Mouse (Mus musculus) NIH3T3 (cell line): ENCODE results near the gene Dsp.

Experiments used
- DNase-seq: peaks from one replicate; pipeline ENCODE4 v3.0.0-alpha.2; 2012; ENCODE audit warnings: low read depth

Gene Dsp

DNA sequence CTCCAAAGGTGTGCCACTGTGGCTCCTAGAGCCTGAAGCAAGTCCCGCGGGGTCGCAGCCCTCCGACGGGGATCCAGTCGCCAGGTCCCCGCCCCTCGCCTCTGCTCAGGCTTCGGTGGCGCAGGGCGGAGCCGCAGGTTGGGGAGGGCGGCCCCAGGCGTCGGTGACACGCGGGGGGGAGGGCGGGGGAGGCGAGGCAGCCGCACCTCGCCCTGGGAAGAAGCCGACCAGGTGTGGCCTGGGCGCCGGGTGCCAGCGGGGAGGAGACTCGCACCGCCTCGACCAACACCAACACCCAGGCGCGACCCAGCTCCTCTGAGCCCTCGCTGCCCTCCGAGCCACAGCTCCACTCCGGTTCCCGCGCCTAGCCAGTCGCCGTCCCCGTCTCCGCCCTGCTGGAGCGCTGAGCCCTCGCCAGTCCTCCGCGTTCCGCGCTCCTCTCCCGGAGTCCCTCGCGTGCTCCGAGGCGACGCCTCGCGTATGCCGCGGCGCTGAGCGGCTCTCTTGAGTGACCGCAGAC, at the start of gene Dsp:
Dsp (plus strand) TSS at position 226 of the 520 bp plus-strand sequence.
- DNase-seq, result no peak

DNA sequence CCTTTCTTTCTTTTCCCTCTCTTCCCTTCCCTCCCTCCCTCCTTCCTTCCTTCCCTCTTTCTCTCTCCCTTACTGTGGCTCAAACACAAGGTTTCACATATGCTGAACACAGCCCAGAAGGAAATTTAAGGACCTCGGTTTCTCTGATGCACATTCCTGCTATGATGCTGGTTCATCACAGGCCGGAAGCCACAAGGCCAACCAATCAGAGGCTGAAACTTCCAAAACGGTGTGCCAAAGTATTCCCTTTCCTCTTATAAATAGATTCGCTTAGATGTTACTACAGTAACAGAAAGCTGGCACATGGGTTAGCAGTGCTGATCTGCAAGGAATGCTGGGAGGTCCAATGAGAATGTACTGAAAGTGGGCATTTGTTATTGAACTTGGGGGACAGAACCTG, 47.7 kb upstream of the Dsp start:
- no peak for DNase-seq

DNA sequence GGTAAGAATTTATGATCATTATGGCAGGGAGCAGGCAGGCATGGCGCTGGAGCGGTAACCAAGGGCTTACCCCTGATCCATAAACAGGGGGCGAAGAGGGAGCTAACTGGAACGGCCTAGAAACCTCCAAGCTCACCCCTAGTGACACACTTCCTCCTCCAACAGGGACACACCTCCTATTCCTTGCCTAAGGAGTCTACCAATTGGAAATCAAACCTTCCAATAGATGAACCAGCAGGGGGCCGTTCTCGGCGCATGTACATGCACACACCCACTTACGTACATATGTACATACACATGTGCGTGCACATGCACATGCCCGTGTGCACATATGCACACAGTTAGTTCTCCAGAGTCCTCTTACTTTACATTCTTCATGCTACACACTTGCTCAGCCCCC, 46.6 kb upstream of the Dsp start:
- DNase-seq, result no peak

DNA sequence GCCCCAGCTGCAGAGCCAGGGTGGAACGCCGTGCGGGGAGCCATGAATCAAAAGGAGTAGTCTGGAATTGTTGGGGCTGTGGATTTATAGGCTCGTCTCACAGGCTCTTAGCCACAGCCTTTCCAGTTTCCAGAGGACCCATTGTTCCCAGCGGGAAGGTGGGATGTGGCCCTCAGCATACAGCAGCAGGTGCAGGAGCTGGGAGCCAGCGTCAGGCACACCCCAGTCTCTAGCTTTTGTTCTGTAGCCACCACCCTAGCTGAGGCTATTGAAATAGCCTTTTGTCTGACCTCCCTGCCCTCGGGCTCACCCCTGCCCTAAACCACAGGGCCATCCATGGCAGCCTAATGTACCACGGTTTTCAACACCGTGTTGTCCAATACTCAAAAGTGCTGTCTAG, 42.0 kb upstream of the Dsp start:
- DNase-seq, result no peak

DNA sequence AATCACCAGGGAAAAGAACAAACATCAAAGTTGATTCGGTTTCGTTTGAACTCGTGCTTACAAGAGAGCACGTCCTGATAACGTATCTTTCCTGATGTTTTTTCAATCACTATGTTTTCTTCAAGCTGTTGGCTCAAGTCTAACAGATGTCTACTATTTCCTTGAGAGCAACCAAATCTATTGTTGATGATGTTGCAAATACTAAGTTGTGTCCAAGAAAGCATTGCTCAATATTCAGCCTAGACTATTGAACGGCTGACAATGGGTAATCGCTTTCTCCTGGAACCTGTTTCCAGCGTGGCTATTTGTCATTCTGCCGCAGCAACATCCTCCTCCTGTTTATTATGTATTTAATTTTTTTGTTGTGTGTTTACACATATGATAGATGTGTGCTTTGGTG, 28.8 kb upstream of the Dsp start:
- DNase-seq, result no peak

DNA sequence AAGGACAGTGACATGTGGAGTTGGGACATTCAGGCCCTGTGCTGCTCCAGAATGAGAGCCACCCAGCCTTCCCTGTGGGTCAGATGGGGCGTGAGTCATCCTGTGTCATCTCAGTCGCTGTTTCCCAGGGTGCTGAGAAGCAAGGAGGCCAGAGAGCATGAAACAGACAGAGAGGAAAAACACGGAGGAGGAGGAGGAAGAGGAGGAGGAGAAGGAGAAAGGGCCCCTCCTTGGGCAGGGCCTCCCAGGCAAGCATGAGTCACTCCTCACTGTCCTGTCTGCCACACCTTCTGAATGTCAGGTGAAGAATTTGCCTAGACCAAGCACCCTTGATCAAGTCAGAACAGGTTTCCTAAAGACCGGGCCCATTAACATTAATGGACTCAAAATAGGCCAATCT, 27.4 kb upstream of the Dsp start:
- peak; percentile 2 for DNase-seq

DNA sequence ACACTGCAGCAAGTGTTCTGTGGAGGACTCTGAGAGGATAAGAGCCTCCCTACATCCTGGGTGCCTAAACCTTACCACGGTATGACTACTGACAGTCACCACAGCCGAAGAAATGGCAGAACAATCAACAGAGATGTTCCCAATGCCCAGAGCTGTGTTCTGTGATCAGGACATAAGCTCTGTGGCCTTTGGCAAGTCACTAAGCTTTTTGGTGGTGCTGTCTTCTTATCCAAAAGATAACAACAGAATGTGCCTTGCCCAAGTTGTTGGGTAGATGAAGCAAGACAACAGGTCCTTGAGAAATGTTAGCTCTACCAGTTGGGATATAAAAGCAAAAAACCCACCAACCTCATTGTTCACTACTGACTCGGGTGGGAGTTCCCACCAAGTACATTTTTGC, 23.4 kb upstream of the Dsp start:
- DNase-seq, result no peak

DNA sequence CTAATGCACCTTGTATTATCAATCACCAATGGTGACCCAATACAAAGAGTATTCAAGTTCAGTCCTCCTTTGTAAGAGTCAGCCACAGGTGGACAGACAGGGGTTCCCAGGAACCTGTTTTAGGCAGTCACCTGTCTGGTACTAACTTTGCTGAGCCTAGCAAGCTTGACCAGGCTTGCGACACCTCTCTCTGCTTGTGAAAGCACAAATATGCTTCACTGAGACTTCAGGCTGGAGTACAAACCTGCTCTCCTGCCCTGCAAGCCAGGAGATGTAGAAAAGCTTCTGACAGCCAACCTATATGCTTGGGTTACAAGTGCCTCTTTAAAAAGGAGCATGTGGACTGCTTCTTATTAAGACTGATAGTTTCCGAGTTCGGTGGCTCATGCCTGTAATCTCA, 22.8 kb upstream of the Dsp start:
- DNase-seq, result no peak

DNA sequence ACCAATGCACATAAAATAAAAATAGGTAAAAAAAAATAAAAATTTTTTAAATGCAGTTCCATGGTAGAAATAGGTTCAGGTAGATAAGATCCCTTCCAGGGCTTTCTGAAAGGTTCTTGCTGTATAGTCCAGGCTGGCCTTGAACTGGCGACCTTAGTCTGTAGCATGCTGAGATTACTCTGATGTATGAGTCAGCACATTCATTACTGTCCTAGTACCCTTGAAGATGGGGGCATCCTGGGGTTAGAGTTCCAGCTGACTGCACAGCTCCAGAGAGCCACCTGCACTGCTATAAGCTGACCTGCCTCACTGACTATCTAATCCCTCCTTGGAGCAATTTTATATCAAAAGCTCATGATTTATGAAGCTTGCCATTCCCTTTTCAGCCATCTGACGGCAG, 21.6 kb upstream of the Dsp start:
- DNase-seq, result no peak

DNA sequence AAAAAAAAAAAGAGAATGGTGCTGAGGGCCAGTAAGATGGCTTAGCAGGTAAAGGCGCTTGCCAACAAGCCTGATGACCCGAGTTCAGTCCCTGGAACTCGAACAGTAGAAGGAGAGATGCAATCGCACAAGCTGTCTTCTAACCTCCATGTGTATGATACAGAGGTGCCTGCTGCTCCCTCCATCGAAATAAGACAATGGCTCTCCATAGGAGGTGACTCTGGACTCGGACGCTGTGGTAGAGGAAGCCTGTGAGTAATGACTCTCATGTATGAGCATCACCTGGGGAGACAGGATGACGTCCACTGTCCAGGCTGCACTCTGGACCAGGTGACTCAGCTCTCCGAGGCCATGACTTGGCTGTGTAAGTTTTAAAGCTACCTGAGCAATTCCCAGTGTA, 21.0 kb upstream of the Dsp start:
- DNase-seq, result no peak

DNA sequence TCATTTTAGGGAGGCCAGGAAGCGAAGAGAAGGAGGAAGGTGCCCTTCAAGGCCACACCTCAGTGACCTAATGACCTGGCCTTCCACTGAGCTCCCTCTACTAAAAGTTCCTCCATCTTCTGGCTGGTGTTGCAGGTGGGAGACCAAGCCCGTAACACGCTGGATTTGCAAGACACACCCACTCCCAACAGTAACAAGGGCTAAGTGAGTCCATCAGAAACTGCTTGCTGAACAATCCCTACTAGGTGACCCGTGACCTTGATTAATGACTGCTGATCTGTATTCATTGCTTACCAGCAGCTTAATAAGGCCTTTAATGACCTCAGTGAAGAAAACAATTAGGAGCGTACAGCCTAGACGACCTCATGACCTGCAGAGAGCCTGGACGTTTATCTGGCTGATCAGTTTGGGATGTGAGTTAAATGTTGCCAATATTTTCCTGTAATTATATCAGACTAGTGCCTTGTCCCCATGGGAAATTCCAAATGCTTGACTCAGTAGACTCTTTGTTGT, 18.0 kb upstream of the Dsp start:
- no peak for DNase-seq

DNA sequence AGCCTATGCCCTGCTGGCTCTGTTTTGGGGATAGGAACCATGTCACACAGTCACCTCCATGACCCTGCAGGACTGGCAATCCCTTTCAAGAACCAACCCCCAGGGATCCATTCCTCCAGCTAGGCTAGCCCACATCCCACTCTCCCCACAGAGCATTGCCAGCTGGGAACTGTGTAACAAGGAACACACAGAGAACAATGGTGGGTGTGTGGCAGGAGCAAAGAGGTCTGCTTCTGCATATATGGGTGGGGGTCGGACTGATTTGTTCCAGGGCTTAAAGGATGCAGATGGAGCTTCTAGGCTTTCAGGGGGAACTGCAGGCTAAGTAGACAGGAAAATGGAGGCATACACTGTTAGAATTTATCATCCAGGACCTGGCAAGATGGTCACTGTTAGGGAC, 10.6 kb upstream of the Dsp start:
- DNase-seq, result no peak

DNA sequence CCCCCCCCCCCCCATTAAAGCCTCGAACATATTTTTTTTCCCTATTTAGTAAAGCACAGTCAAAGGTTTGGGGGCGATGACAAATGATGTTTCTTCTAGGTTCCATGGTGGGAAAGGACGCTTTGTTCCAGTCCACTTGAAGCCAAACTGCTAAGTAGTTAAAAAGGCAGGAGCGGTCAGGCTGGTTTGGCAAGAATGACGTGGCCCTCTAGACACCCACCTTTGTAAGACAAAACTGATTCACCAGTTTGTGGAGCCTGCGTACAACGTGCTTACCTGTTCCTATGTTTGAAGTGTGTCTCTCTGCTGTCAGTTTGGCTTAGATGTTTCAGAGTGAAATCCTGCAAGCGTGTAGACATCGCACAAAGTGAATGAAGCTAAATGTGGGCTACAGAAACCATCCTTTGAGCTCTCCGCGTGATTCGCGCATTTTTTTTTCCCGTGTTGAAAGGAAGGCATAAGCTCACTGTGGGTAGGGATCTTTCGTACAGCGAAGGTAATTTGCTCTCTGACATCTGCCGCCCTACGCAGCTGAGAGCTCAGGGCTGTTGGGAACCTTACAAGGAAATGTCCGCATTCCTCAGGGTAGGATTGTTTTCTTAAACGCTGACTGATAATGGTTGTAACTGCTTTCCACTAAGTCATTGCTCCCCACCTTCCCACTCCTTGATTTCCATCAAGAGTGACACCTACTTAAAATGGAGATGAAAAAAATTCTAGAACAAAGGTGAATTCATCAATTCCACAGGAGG, 6.0 kb upstream of the Dsp start:
- DNase-seq, result no peak

DNA sequence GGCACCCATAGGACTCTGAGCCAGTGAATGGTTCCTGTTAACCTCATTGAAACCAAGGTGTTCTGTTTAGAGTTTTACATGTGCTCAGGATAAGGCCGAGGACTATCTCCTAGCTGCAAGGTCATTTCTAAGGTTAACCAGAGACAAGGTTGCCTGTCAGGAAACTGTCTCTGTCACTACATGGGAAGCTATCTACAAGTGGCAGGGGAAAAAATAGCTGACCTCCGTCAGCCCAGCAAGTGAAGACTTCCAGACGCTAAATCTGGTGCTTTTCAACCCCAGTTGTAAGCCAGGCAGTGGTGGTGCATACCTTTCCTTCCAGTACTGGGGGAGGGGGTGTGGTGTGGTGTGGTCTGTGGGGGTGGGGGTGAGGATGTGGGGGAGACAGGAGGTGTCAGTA, 2.7 kb upstream of the Dsp start:
- DNase-seq, result no peak

DNA sequence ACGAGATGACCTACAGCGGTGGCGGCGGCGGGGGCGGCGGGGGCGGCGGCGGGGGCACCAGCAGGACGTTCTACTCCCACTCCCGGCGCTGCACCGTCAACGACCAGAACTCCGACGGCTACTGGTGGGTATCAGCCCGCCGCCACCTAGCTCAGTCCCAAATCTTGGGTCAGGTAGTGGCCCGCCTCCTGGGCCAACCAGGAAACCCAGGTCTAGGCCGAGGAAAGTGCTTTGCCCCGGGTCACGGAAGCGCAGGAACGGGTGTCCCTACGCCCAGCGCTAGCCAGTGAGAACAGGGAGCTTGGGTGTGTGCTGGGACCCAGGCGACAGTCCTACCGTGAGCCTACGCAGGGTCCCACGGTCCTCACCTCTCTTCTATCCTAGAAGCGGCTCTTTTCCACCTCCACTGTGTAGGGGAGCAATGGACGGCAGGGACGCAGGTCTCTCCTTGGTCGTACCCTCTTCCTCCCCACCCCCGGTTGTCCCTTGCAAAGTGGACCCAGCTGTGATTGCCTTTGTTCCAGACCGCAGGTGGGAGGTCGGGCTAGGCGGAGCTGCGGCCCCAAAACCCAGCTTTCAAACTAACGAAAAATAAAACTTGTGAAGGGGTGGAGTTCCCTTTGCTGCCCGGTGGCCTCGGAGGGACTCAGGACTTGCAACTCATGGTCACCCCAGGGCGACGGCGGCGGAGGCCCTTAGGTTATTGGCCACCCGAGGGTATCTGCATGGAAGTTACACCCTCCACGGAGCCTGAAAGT, 756 bp downstream of the Dsp start:
- no peak for DNase-seq

DNA sequence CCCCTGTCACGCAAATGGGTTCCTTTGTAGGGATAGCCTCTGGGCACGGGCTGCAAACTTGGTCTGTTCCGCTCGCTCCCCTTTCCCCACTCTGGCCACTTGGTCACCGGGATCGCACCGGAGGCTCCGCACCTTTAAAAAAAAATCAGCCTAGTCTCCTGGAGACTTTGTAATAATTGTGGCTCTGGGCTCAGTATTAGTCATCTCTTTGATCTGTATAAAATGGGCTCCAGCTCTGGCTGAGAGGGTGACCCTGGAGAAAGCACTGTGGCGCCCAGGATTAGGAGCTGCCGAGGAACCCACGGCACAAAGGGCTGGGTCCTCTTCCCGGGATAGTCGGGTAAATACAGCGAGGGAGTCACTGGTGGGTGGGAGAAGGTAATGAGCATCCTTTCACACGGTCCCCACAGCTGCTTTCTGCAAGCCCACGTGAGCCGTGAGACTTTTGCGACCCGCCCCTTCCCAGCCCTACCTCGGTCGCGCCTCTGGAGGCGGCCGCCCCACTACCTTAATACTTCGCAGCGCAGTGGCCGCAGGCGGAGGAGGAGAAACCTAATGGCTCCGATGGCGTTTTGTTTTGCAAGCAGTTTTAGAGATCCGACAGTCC, 1.4 kb downstream of the Dsp start:
- DNase-seq, result no peak

DNA sequence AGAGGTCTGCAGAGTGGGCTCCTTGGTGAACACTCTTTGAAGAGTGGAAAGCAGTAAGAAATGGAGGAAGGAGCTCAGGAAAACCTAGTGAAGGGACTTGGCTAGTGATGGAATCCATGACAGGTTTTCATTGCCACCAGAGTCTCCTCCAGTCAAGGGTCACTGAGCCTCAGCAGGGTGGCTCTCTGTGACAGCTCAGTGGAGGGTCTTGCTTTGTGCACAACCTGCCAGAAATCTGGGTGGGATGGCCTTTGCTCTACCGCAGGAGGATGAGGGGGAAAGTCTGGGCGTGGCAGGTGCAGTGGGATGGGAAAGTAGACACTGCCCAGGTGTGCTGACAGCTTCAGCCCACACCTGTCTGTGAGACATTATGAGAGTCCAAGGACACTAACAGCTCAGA, 4.4 kb downstream of the Dsp start:
- no peak for DNase-seq

DNA sequence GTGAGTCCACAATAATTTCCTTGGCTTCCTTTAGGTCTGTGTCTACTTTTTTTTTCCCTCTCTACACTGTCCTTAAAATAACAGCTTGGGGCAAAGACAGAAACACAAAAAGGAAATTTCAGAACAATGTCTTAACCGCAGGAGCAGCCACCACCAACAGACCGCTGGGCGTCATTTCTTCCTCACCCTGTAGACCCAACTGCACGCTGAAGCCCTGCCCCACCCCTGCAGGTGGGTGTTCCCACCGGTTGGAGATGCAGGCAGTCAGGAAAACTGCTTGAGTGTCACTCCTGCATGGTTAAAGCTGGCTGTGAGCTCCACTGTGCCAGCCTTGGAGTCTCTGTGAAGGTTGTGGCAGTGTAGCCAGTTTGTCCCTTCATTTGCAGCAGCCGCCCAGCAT, 6.5 kb downstream of the Dsp start:
- no peak for DNase-seq

DNA sequence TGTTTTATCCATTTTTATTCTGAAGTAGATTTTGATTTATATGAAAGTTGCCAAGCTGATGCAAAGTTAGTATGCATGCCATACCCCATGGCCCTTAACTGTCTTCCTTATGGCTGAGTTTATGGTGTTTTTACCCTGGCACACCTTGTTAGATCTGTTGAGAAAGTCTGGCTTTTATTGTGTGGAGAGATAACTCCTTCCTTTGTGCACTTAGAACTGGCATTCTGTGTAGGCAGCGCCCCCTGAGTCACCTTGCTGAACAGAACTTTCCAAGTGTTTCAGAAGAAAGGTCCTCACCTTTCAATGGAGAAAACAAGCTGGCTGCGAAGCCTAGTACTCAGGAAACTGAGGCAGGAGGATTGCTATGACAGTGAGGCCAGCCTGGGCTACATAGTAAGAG, 10.9 kb downstream of the Dsp start:
- DNase-seq, result no peak

DNA sequence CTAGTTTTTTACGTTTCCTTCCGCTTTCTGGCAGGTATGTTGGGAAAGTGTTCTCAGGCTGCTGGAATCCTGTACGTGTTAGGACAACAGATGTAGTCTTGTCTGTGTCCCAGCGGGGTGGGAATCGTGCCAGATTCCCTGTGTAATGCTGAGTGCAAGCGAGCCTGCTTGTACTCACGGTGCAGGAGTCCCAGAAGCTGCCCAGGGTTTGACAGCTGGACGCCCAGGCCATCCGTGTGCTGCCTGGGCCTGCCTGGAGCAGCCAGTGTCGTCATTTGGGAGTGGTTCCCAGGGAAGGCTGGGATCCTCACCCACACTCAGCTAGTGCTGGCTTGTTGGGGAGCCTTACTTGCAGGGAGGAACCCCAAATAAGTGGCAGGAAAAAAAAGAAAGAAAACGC, 11.6 kb downstream of the Dsp start:
- DNase-seq, result peak; percentile 32

DNA sequence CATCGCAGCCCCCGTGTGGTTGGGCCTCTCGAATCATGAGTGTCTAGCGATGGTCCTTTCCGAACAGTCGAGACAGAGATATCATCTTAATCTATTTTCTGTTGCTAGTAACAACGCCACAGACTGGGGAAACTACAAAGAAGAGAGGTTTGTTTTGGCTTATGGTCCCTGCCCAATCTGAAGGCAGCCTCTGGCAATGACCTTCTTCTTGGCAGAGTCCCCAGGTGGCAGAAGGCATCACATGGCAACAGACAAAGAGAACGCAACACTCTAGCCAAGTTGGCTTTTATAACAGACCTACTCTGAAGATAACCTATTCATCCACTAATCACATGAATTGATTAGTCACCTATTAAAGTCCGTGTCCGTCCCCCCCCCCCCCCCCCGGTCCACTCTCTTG, 13.8 kb downstream of the Dsp start:
- DNase-seq, result no peak

DNA sequence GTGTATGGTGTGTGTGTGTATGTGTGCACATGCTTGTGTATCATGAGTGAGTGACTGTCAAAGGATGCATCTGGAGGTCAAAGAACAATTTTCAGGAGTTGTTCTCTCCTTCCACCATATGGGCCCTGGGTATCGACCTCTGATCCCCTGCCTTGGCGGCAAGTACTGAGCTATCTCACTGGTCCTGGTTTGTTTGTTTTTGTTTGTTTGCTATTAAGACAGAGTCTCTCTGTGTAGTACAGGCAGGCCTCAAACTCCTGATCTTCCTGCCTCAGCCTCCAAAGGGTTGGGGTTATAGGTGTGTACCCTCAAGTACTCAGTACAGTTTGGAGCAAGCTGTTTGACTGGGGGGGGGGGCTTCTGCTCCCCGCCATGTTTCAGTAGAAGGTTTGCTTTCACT, 16.0 kb downstream of the Dsp start:
- DNase-seq, result no peak

DNA sequence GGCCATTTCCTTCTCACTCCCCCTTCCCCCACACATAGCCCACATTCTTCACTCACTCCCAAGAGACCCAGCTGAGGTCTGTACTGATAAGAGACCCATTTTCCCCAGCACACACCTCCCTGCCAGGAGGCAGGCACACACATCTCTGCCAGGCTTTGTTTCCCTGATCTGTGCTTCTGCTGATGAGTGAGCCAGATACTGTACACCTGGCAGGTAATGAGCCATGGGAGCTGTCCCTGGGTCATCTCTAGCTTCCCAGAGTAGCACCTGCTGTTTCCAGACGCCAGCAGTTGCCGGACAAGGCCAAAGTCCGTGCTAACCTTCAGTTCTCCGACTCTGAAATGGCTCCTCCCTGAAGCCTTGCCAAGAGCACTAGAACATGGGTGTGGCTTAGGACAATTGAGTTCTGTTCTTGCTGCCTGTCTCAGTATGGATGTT, 19.6 kb downstream of the Dsp start:
- DNase-seq, result no peak
